Mouse (Mus musculus) heart, adult 10 weeks (tissue): ENCODE data around the gene Gm14308. TPM values are rescaled to one million over a fixed set of nuclear protein-coding genes. Genes with fewer than 3 reads are reported as not detected.

Source experiments
- polyA plus RNA-seq: library from polyadenylated mRNA; stranded (reverse); fragments of 350-450 nt; fragmentation: Illumina TruSeq; extraction: RNeasy Lipid Tissue Mini Kit (QIAGEN cat#74804); gene quantifications from one replicate; pipeline ENCODE4 v1.2.3, GENCODE M21; 2014; ENCODE audit warnings: low read depth, low replicate concordance

Gm14308 gene
- 4.9 TPM for polyA plus RNA-seq

DNA sequence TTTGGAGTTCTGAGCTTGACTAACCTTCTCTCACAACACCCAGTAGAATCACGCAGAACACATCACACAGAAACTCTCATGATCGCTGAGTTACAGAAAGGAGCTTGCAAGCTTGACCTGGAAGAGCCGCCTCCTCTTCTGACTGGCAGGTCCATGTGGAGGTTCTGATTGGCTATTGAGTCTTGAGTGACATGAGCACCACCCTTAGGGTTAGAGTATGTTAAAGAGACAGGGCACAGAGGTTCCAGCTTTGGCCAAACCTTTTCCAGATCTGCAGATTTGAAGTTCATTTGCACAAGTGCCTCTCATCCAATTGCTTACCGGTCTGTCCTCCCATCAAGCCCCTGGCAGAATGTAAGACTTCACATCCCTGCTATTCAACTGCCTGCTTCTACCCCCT, at the start of gene Gm14308:
Gm14308 (minus strand) TSS at position 101 of the 400 bp plus-strand sequence.

DNA sequence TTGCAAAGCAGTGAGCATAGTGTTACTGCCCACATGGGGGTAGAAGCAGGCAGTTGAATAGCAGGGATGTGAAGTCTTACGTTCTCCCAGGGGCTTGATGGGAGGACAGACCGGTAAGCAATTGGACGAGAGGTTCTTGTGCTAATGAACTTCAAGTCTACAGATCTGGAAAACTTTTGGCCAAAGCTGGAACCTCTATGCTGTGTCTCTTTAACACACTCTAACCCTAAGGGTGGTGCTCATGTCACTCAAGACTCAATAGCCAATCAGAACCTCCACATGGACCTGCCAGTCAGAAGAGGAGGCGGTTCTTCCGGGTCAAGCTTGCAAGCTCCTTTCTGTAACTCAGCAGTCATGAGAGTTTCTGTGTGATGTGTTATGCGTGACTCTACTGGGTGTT, 34.1 kb upstream of the Gm14308 start, which contains the start of gene Zfp973:
Zfp973 (plus strand) TSS at position 301 of the 400 bp plus-strand sequence.

Other genes starting within 250 kb of the Gm14308 start
- 5.7 TPM for gene Gm14435, start 212.8 kb downstream of the Gm14308 start, polyA plus RNA-seq
- gene Gm14434, start 149.6 kb downstream of the Gm14308 start, polyA plus RNA-seq = not detected
- gene Zfp967, start 115.3 kb downstream of the Gm14308 start, polyA plus RNA-seq = not detected
- gene Zfp973, start 34.2 kb upstream of the Gm14308 start, polyA plus RNA-seq = 18.4 TPM
- gene Gm14305, start 72.0 kb upstream of the Gm14308 start, polyA plus RNA-seq = 15.9 TPM
- gene Gm14295, start 162.3 kb upstream of the Gm14308 start, polyA plus RNA-seq = 19.2 TPM
- not detected for gene Gm14408, start 194.8 kb upstream of the Gm14308 start, polyA plus RNA-seq